Mouse (Mus musculus) ovary, postnatal 10 days (tissue): ENCODE measurements around the gene Kif24.

Experiments used
- DNase-seq: peaks from one replicate; pipeline ENCODE4 v3.0.0; 2022; ENCODE audit warnings: low spot score

Kif24 gene

DNA sequence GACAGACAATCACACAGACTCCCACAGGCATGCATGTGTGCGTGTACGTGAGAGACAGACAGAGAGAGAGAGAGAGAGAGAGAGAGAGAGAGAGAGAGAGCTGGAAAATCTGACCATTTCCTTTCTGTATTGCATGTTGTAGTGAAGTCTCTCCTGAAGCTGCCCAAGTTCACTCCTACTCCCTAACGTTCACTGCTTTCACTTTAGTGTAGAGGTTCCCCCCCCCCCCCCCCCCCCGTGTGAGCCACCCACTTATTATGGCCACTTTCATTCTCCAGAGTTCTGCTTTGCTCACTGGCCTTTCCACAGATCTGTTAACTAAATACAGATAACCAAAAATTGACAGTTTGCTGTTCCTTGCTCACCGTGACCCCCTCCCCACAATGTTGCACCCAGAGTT lies 116.8 kb downstream of the Kif24 start:
- no peak for DNase-seq

DNA sequence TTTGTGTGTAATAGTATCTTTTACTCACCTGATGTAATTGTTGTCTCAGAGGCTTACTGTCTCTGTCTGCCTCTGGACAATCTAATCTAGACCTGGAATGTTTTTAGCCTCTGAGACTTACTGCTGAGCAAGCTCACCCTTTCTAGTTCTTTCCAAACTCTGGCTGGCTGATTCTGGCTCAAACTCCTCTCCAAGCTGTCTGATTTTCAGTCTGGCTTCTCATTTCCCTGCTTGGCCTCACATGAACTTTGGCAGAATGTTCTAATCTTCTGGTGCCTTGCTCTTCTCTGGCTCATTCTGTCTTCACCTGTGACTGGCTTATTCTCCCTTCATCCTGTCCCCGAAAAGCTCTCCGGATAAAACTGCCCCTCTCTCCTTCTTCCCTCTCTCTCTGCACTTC lies 118.7 kb downstream of the Kif24 start:
- DNase-seq: no peak

DNA sequence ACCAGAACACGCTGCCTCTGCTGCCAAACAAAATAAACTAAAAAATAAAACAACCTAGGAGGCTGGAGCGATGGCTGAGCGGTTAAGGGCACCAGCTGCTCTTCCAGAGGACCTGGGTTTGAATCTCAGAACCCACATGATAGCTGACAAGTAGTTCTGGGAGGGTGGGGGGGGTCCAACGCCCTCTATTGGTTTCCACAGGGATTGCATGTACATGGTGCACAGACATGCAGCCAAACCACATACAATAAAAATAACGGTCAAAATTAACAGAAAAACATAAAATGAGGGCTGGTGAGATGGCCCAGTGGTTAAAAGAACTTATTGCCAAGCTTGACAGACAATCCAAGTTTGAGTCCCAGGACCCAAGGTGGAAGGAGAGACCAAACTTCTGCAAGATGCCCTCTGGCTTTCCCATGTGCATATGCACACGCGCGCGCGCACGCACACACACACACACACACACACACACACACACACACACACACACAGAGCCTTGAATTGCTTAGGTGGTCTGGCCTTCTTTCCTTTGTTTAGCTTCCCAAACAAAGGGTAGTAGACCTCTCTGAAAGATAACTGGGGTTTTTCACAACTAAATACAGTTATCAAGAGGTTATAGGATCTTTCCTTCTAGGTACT lies 123.7 kb downstream of the Kif24 start:
- no peak for DNase-seq
